Mouse (Mus musculus) spleen, adult 2 months (tissue): ENCODE data around the gene Vwf.

Experiments used
- CTCF ChIP-seq: fragments of 200-500 bp; IDR thresholded peaks from 2 replicates; pipeline ENCODE4 v1.5.1; 2011; ENCODE audit warnings: mild to moderate bottlenecking, inconsistent platforms; ENCODE audit not compliant: insufficient read depth, insufficient read length, insufficient replicate concordance; ENCODE audit errors: extremely low read depth
- POLR2A ChIP-seq: fragments of 200-500 bp; IDR thresholded peaks from 2 replicates; pipeline ENCODE4 v1.6.1; 2011; ENCODE audit warnings: low read depth, low read length, inconsistent platforms

DNA sequence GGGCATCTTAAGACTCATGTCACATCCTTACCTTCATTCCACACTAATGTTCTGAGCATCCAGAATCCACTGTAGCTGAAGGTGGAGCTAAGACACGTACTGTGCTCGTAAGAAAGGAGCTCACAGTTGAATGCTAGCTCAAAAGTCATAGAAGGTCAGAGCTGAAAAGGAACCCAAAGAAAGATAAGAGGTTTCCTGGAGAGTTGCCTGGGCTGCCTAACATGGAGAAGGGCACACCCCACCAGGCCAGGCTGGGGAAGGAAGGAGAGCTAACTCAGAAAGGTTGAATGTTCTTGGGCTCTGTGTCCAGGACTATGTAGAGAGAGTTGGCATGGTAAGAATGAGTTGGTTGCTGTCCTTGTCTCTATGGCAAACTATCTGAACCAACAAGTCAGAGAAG lies 21.8 kb downstream of the Vwf start:
- TF ChIP-seq CTCF, result no peak
- TF ChIP-seq POLR2A, result no peak
